Mouse (Mus musculus) kidney, adult 2 months (tissue): ENCODE results near the gene Nme2.

Source experiments
- CTCF ChIP-seq: fragments of 200-500 bp; conservative IDR thresholded peaks from 2 replicates; pipeline ENCODE4 v1.5.1; 2011; ENCODE audit warnings: low read depth, mild to moderate bottlenecking, control low read depth, low read length, moderate library complexity, mixed read lengths; ENCODE audit not compliant: insufficient read depth, insufficient read length
- POLR2A ChIP-seq: fragments of 200-500 bp; IDR thresholded peaks from one replicate; pipeline ENCODE4 v1.6.1; 2011; ENCODE audit warnings: low read depth, low read length, control low read depth

- TF ChIP-seq CTCF (no peak), POLR2A (no peak)
These were observed 29.2 kb upstream of the Nme2 start for GRCm38 (mm10) chr11:93985265-93985664.
